Mouse (Mus musculus) stomach, embryonic 14.5 days (tissue): ENCODE measurements around the gene Dlgap1. TPM values are rescaled to one million over a fixed set of nuclear protein-coding genes. Genes with fewer than 3 reads are reported as not detected.

Experiments used
- ATAC-seq: fragments of 200-750 bp; cut with Nextera tagmentation; 2 replicates; pipeline ENCODE4 v1.8.0; 2017; ENCODE audit warnings: low read depth, moderate TSS enrichment; ENCODE audit not compliant: insufficient number of reproducible peaks, insufficient read depth, low FRiP score
- H3K27ac ChIP-seq: fragments of 300-500 bp; sonication (generic); 2 replicates; pipeline ENCODE4 v1.5.1; 2014; ENCODE audit warnings: mild to moderate bottlenecking, low read length, moderate library complexity, mixed read lengths
- H3K27me3 ChIP-seq: fragments of 300-500 bp; sonication (generic); 2 replicates; pipeline ENCODE4 v1.6.1; 2014; ENCODE audit warnings: low read length, control low read depth, mixed read lengths; ENCODE audit not compliant: control insufficient read depth, insufficient read depth
- H3K36me3 ChIP-seq: fragments of 300-500 bp; sonication (generic); 2 replicates; pipeline ENCODE4 v1.6.1; 2014; ENCODE audit warnings: mild to moderate bottlenecking, control low read depth, low read length, moderate library complexity, mixed read lengths; ENCODE audit not compliant: control insufficient read depth, insufficient read depth
- H3K4me1 ChIP-seq: fragments of 300-500 bp; sonication (generic); 2 replicates; pipeline ENCODE4 v1.6.1; 2014; ENCODE audit warnings: low read length, control low read depth, mixed read lengths; ENCODE audit not compliant: control insufficient read depth, insufficient read depth
- H3K4me2 ChIP-seq: fragments of 300-500 bp; sonication (generic); replicated peaks from 2 replicates; pipeline ENCODE4 v1.6.1; 2014; ENCODE audit warnings: low read depth, low read length, control low read depth
- H3K4me3 ChIP-seq: fragments of 300-500 bp; sonication (generic); 2 replicates; pipeline ENCODE4 v1.5.1; 2014; ENCODE audit warnings: low read depth, low read length, control low read depth
- H3K9ac ChIP-seq: fragments of 300-500 bp; sonication (generic); replicated peaks from 2 replicates; pipeline ENCODE4 v1.6.1; 2014; ENCODE audit warnings: low read depth, mild to moderate bottlenecking, control low read depth, low read length, moderate library complexity, mixed read lengths
- H3K9me3 ChIP-seq: fragments of 300-500 bp; sonication (generic); 2 replicates; pipeline ENCODE4 v1.6.1; 2016; ENCODE audit warnings: low read depth, low read length, control low read depth; ENCODE audit not compliant: control insufficient read depth
- WGBS: fragments of 180-500 bp; shearing (Covaris S2); extraction: QIAGEN DNeasy Blood & Tissue Kit; methylation state at CpG from one replicate; pipeline ENCODE4 v1.1.7; 2014; 5-methylcytosine and 5-hydroxymethylcytosine counted together
- polyA plus RNA-seq: library from polyadenylated mRNA; unstranded; fragments of >200 nt; fragmentation: Nextera tagmentation; extraction: Ambion mirVana; gene quantifications from 2 replicates; pipeline ENCODE4 v1.2.1, GENCODE M21; 2014

Gene Dlgap1
- polyA plus RNA-seq, 1 experiment from 2014 or later, result 3.8 TPM

GRCm38 (mm10) chr17:70852011-70852685 is 883.3 kb downstream of the Dlgap1 start:
- Histone ChIP-seq H3K4me2 (peak overlapping the region; percentile 94), H3K27me3 (no peaks in the 10 kb centered on the region), H3K27ac (peak overlapping the region; percentile 98), H3K4me3 (peak overlapping the region; percentile 82), H3K9me3 (no peaks in the 10 kb centered on the region), H3K36me3 (no peaks in the 10 kb centered on the region), H3K4me1 (no peaks in the 10 kb centered on the region), H3K9ac (peak overlapping the region; percentile 88)
- WGBS, result under 1% methylated on average over 29 of the region's 29 CpGs
- ATAC-seq, result no peak

DNA sequence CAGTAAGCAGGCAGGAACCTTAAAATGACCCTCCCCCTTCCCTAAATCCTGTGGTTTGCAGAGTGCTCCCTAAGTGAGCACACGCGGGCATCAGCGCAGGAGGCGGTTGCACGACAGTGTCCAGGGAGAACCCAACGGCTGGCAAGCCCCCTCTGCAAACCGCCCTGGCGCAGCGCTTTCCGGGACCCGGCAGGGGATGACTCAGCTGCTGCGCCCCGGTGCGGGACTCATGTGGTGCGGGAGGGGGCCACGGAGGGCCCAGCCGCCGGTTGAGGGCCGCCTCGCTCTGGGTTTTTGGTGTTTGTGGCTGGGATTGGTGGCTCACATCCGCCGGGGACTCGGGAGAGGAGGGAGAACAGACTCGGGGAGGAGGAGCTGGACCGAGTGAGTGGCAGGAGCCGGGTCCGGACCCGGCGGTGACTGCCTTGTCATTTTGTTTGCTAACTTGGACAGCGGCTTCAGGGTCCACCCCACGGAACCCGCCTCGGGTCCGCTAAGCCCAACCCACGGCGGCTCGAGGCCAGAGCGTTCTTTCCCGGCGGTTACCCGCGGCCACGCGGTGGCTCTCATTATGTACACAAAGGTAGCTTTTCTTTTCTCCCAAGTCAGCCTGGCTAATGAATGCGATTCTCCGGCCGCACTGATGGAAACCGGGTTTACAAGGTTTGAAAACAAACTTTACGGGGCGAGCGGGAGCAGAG is 884.0 kb downstream of the Dlgap1 start:
- Histone ChIP-seq H3K9me3 (no peaks in the 10 kb centered on the region), H3K36me3 (no peaks in the 10 kb centered on the region), H3K9ac (peak overlapping the region; percentile 61), H3K4me2 (peak overlapping the region; percentile 94), H3K27me3 (no peaks in the 10 kb centered on the region), H3K4me1 (no peaks in the 10 kb centered on the region), H3K27ac (peak overlapping the region; percentile 93), H3K4me3 (peak overlapping the region; percentile 82)
- ATAC-seq, result peak; percentile 56
- under 1% methylated on average over 50 of the region's 51 CpGs for WGBS

DNA sequence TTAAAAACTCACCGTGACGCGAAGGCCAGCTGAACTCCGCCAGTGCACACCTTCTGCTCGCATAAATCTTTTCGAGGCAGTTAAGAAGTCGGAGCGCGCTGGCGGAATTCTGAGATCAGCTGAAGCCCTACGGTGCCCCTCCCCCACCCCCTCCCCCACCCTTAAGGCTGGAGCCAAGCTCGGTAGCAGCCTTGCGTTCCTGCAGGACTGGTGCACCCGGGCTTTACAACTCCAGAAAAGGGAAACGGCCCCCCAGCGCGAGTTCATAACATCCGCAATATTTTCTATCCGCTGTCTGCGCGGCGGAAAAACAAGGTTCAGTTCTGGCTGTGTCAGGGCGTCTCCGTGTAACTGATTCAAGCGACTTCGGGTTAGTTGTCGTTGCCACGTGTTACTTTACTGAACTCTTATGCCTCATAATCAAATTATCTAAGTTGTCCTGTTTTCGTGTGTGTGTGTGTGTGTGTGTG is 884.6 kb downstream of the Dlgap1 start, which contains the start of gene Tgif1:
Tgif1 (minus strand) TSS at position 111 of the 470 bp plus-strand sequence.
- Histone ChIP-seq H3K9ac (peak within 1 kb of the TSS; percentile 61), H3K4me3 (peak within 1 kb of the TSS; percentile 82), H3K9me3 (no peaks in the 10 kb centered on the region), H3K27ac (peak within 1 kb of the TSS; percentile 93), H3K4me2 (peak within 1 kb of the TSS; percentile 94), H3K4me1 (no peaks in the 10 kb centered on the region), H3K27me3 (no peaks in the 10 kb centered on the region), H3K36me3 (no peaks in the 10 kb centered on the region)
- under 1% methylated on average over 29 of the region's 29 CpGs for WGBS
- no peak for ATAC-seq

GRCm38 (mm10) chr17:70854021-70854420 is 885.1 kb downstream of the Dlgap1 start:
- ATAC-seq, result no peak
- H3K27ac ChIP-seq, result peak overlapping the region; percentile 93
- peak overlapping the region; percentile 94 for H3K4me2 ChIP-seq
- H3K36me3 ChIP-seq, result no peaks in the 10 kb centered on the region
- no peaks in the 10 kb centered on the region for H3K27me3 ChIP-seq
- H3K4me1 ChIP-seq, result no peaks in the 10 kb centered on the region
- H3K4me3 ChIP-seq, result peak overlapping the region; percentile 82
- 26% methylated on average over 6 of the region's 6 CpGs for WGBS
- H3K9ac ChIP-seq, result no peak overlapping the region
- no peaks in the 10 kb centered on the region for H3K9me3 ChIP-seq

GRCm38 (mm10) chr17:70856871-70857415 is 888.1 kb downstream of the Dlgap1 start:
- H3K27me3 ChIP-seq, result no peaks in the 10 kb centered on the region
- H3K36me3 ChIP-seq, result no peaks in the 10 kb centered on the region
- no peak overlapping the region for H3K27ac ChIP-seq
- 48% methylated on average over 12 of the region's 12 CpGs for WGBS
- H3K4me3 ChIP-seq, result no peak overlapping the region
- no peaks in the 10 kb centered on the region for H3K9me3 ChIP-seq
- no peaks in the 10 kb centered on the region for H3K4me1 ChIP-seq
- H3K9ac ChIP-seq, result no peak overlapping the region
- H3K4me2 ChIP-seq, result no peak overlapping the region
- no peak for ATAC-seq

- Histone ChIP-seq H3K9me3 (no peaks in the 10 kb centered on the region), H3K4me2 (no peak overlapping the region), H3K9ac (no peak overlapping the region), H3K27me3 (no peaks in the 10 kb centered on the region), H3K4me1 (no peaks in the 10 kb centered on the region), H3K36me3 (no peaks in the 10 kb centered on the region), H3K4me3 (no peak overlapping the region), H3K27ac (no peak overlapping the region)
- ATAC-seq, result no peak
- 78% methylated on average over 4 of the region's 4 CpGs for WGBS
Measured at GRCm38 (mm10) chr17:70858814-70859213, 889.9 kb downstream of the Dlgap1 start.

GRCm38 (mm10) chr17:70864117-70864516 is 895.2 kb downstream of the Dlgap1 start:
- H3K36me3 ChIP-seq, result no peaks in the 10 kb centered on the region
- no peaks in the 10 kb centered on the region for H3K9me3 ChIP-seq
- no peak overlapping the region for H3K4me3 ChIP-seq
- 95% methylated on average over 8 of the region's 8 CpGs for WGBS
- no peak for ATAC-seq
- H3K27ac ChIP-seq, result no peak overlapping the region
- no peak overlapping the region for H3K9ac ChIP-seq
- no peak overlapping the region for H3K4me2 ChIP-seq
- no peaks in the 10 kb centered on the region for H3K4me1 ChIP-seq
- H3K27me3 ChIP-seq, result no peaks in the 10 kb centered on the region

- Histone ChIP-seq H3K9ac (no peak overlapping the region), H3K4me3 (no peak overlapping the region), H3K4me1 (no peaks in the 10 kb centered on the region), H3K27me3 (no peaks in the 10 kb centered on the region), H3K4me2 (no peak overlapping the region), H3K36me3 (no peaks in the 10 kb centered on the region), H3K27ac (no peak overlapping the region), H3K9me3 (no peaks in the 10 kb centered on the region)
- ATAC-seq, result no peak
- 78% methylated on average over 3 of the region's 3 CpGs for WGBS
Measured at GRCm38 (mm10) chr17:70864645-70865044, 895.8 kb downstream of the Dlgap1 start.
